ENCODE assay signal across 15 mouse cellular contexts in genomic region chr3:20026996-20027689, GRCm38 (mm10). TPM values are rescaled to one million over a fixed set of nuclear protein-coding genes. Genes with fewer than 3 reads are reported as not detected.
DNase-seq lines count a peak whose midpoint lies in the region; ATAC-seq and TF ChIP-seq lines count a peak whose summit lies in the region.
"Had no signal": no experiment of that assay in that cellular context is flagged by ENCODE, and none has a peak within 500 bp of the region (broad histone marks: within the 10 kb centered on the region; RNA-seq: fewer than 3 reads in every experiment).

No protein-coding gene starts in this region.

- no peak for TF ChIP-seq CTCF in small intestine, adult 2 months (IDR thresholded peaks at IDR 0.05; ENCODE audit: extremely low read depth, insufficient read length, insufficient replicate concordance, low read depth, low read length)

- ATAC-seq in frontal cortex, adult (ENCODE audit: low TSS enrichment) = peak; percentile 47; the same call in 1 of the 2 replicates
- no peak for ATAC-seq in midbrain, embryonic 11.5 days (ENCODE audit: low FRiP score)
- no peak for ATAC-seq in midbrain, embryonic 13.5 days
- ATAC-seq in hematopoietic stem cell, adult 5-6 weeks (replicated peaks in 1 of 2; ENCODE audit: insufficient read depth in 1 of 2, low FRiP score in 2 of 2, low TSS enrichment in 1 of 2, low read depth in 1 of 2, poor library complexity in 2 of 2, severe bottlenecking in 2 of 2) = peak; percentile 97 to 99

- WGBS in midbrain, embryonic 11.5 days = 92% methylated on average over 8 of the region's 8 CpGs
- 93% methylated on average over 8 of the region's 8 CpGs for WGBS in midbrain, embryonic 13.5 days
- 82% methylated on average over 8 of the region's 8 CpGs for WGBS in small intestine, adult 2 months
- 92% methylated on average over 8 of the region's 8 CpGs for WGBS in forebrain, embryonic 10.5 days

- H3K4me1 ChIP-seq in midbrain, embryonic 11.5 days (ENCODE audit: control insufficient read depth, insufficient read depth, low read length) = no peaks in the 10 kb centered on the region
- no peaks in the 10 kb centered on the region for H3K4me1 ChIP-seq in midbrain, embryonic 13.5 days (replicated peaks)
- no peaks in the 10 kb centered on the region for H3K4me1 ChIP-seq in small intestine, adult 2 months (ENCODE audit: control insufficient read depth, insufficient read depth, insufficient read length, low read length)
- H3K4me1 ChIP-seq in forebrain, embryonic 10.5 days = no peaks in the 10 kb centered on the region
- H3K4me1 ChIP-seq: heart, embryonic 12.5 days; lung, embryonic 15.5 days had no signal

- DNase-seq in frontal cortex, postnatal 25 days (ENCODE audit: low spot score in 2 of 2) = no peak
- DNase-seq in midbrain, embryonic 11.5 days (ENCODE audit: low spot score, missing footprints) = peak; percentile 39
- DNase-seq in forebrain, embryonic 10.5 days (ENCODE audit: extremely low spot score, low spot score) = no peak
- DNase-seq in frontal cortex, postnatal 10 days (ENCODE audit: low spot score in 2 of 2) = no peak
- DNase-seq: cerebellum, postnatal 14 days; gastrocnemius, adult 2 months; kidney, adult 11 months; right cerebral cortex, postnatal 4 days had no signal

- H3K9ac ChIP-seq in midbrain, embryonic 11.5 days (ENCODE audit: low read length) = no peak overlapping the region
- H3K9ac ChIP-seq in midbrain, embryonic 13.5 days (replicated peaks) = no peak overlapping the region
- H3K9ac ChIP-seq: heart, embryonic 12.5 days; lung, embryonic 15.5 days had no signal

- H3K4me2 ChIP-seq in midbrain, embryonic 11.5 days = no peak overlapping the region
- no peak overlapping the region for H3K4me2 ChIP-seq in midbrain, embryonic 13.5 days (replicated peaks)
- H3K4me2 ChIP-seq: heart, embryonic 12.5 days; lung, embryonic 15.5 days had no signal

- no peak overlapping the region for H3K27ac ChIP-seq in midbrain, embryonic 11.5 days (ENCODE audit: low read depth, low read length)
- no peak overlapping the region for H3K27ac ChIP-seq in midbrain, embryonic 13.5 days
- peak overlapping the region; percentile 13 for H3K27ac ChIP-seq in small intestine, adult 2 months (ENCODE audit: insufficient read depth, low read depth, low read length)
- no peak overlapping the region for H3K27ac ChIP-seq in forebrain, embryonic 10.5 days
- H3K27ac ChIP-seq: lung, embryonic 15.5 days had no signal

- no peaks in the 10 kb centered on the region for H3K27me3 ChIP-seq in midbrain, embryonic 11.5 days (ENCODE audit: control insufficient read depth, insufficient read depth, low read length)
- H3K27me3 ChIP-seq in midbrain, embryonic 13.5 days = no peaks in the 10 kb centered on the region
- H3K27me3 ChIP-seq in small intestine, adult 2 months (ENCODE audit: control insufficient read depth, insufficient read depth, low read length) = no peaks in the 10 kb centered on the region
- no peaks in the 10 kb centered on the region for H3K27me3 ChIP-seq in forebrain, embryonic 10.5 days (ENCODE audit: poor library complexity, severe bottlenecking)
- H3K27me3 ChIP-seq: heart, embryonic 12.5 days; lung, embryonic 15.5 days had no signal

- no peak overlapping the region for H3K4me3 ChIP-seq in midbrain, embryonic 11.5 days (ENCODE audit: low read depth, low read length)
- no peak overlapping the region for H3K4me3 ChIP-seq in midbrain, embryonic 13.5 days (replicated peaks)
- no peak overlapping the region for H3K4me3 ChIP-seq in small intestine, adult 2 months (ENCODE audit: low read depth, low read length)
- H3K4me3 ChIP-seq in forebrain, embryonic 10.5 days = no peak overlapping the region
- H3K4me3 ChIP-seq: gastrocnemius, adult 2 months; heart, embryonic 12.5 days; lung, embryonic 15.5 days had no signal

- peaks cover 3% of the 10 kb centered on the region; the same call in 1 of the 2 replicates for H3K36me3 ChIP-seq in midbrain, embryonic 11.5 days (ENCODE audit: control insufficient read depth, insufficient read depth, low read length)
- peaks cover 51% of the 10 kb centered on the region for H3K36me3 ChIP-seq in midbrain, embryonic 13.5 days
- peaks cover 39% of the 10 kb centered on the region for H3K36me3 ChIP-seq in small intestine, adult 2 months (ENCODE audit: control insufficient read depth, insufficient read depth, low read length)
- H3K36me3 ChIP-seq in forebrain, embryonic 10.5 days (replicated peaks) = peaks cover 58% of the 10 kb centered on the region

- H3K9me3 ChIP-seq in midbrain, embryonic 11.5 days (ENCODE audit: control insufficient read depth, low read length) = no peaks in the 10 kb centered on the region
- H3K9me3 ChIP-seq in midbrain, embryonic 13.5 days = no peaks in the 10 kb centered on the region
- no peaks in the 10 kb centered on the region for H3K9me3 ChIP-seq in forebrain, embryonic 10.5 days
- H3K9me3 ChIP-seq: G1E; heart, embryonic 12.5 days; lung, embryonic 15.5 days had no signal

- no peak for TF ChIP-seq POLR2A in small intestine, adult 2 months (IDR thresholded peaks at IDR 0.05; ENCODE audit: low read depth, low read length)

RNA-seq across cellular contexts. Expression of gene Hps3, which starts 8.0 kb away (rescaled TPM):
- 12.1 TPM in 2 replicates for polyA plus RNA-seq in midbrain, embryonic 11.5 days (2014; fragmentation: Nextera tagmentation; extraction: Ambion mirVana)
- 11.4 and 11.9 TPM in 2 replicates for polyA plus RNA-seq in midbrain, embryonic 13.5 days (2015; fragmentation: Nextera tagmentation; extraction: Ambion mirVana)
- total RNA-seq in hematopoietic stem cell, adult 5-6 weeks (2017) = 27.1 and 37.0 TPM in 2 replicates
- 19.6 and 25.3 TPM in 2 replicates for polyA plus RNA-seq in small intestine, adult 2 months (2012; rRNA removed)
- polyA plus RNA-seq in forebrain, embryonic 10.5 days (2016; fragmentation: Nextera tagmentation; extraction: Ambion mirVana) = 11.7 and 12.0 TPM in 2 replicates

RNA-seq across cellular contexts. Expression of gene Hltf, which starts 30.5 kb away (rescaled TPM):
- 20.1 and 27.5 TPM in 2 replicates for polyA plus RNA-seq in midbrain, embryonic 11.5 days (2014; fragmentation: Nextera tagmentation; extraction: Ambion mirVana)
- 21.5 and 22.1 TPM in 2 replicates for polyA plus RNA-seq in midbrain, embryonic 13.5 days (2015; fragmentation: Nextera tagmentation; extraction: Ambion mirVana)
- 55.3 and 76.6 TPM in 2 replicates for total RNA-seq in hematopoietic stem cell, adult 5-6 weeks (2017)
- 0.75 and 1.4 TPM in 2 replicates for polyA plus RNA-seq in small intestine, adult 2 months (2012; rRNA removed)
- polyA plus RNA-seq in forebrain, embryonic 10.5 days (2016; fragmentation: Nextera tagmentation; extraction: Ambion mirVana) = 19.7 and 21.4 TPM in 2 replicates

Comparison
In these comparisons a context has a peak if more than half of its experiments do, and no peak if none do; other contexts are left out.
1. ATAC-seq: peak in frontal cortex, adult (single experiment) and hematopoietic stem cell, adult 5-6 weeks (2 of 2); none in midbrain, embryonic 11.5 days (single experiment) and midbrain, embryonic 13.5 days (single experiment).